Mouse (Mus musculus) testis, adult 2 months (tissue): Measurements from ENCODE around the gene Clmn. TPM values are rescaled to one million over a fixed set of nuclear protein-coding genes. Genes with fewer than 3 reads are reported as not detected.
A peak's percentile ranks its signal among the peaks of the same experiment; 100 is the strongest.

ENCODE experiments used
- H3K27ac ChIP-seq: fragments of 200-500 bp; 2 replicates; pipeline ENCODE4 v1.5.1; 2012; ENCODE audit warnings: low read depth, low read length; ENCODE audit not compliant: control insufficient read depth, insufficient read depth
- H3K27me3 ChIP-seq: fragments of 200-500 bp; 2 replicates; pipeline ENCODE4 v1.6.1; 2012; ENCODE audit warnings: mild to moderate bottlenecking, low read length, moderate library complexity; ENCODE audit not compliant: control insufficient read depth, insufficient read depth
- H3K36me3 ChIP-seq: fragments of 200-500 bp; 2 replicates; pipeline ENCODE4 v1.6.1; 2012; ENCODE audit warnings: mild to moderate bottlenecking, low read length; ENCODE audit not compliant: control insufficient read depth, insufficient read depth
- H3K4me1 ChIP-seq: fragments of 200-500 bp; 2 replicates; pipeline ENCODE4 v1.6.1; 2012; ENCODE audit warnings: low read length; ENCODE audit not compliant: control insufficient read depth, insufficient read depth
- H3K4me3 ChIP-seq: fragments of 200-500 bp; 2 replicates; pipeline ENCODE4 v1.5.1; 2012; ENCODE audit warnings: low read depth, mild to moderate bottlenecking, low read length, moderate library complexity, mixed read lengths; ENCODE audit not compliant: control insufficient read depth
- CTCF ChIP-seq: fragments of 200-500 bp; IDR thresholded peaks from 2 replicates; pipeline ENCODE4 v1.5.1; 2012; ENCODE audit warnings: low read depth, mild to moderate bottlenecking, inconsistent platforms, low read length, moderate library complexity; ENCODE audit not compliant: control insufficient read depth, insufficient read depth, insufficient replicate concordance
- POLR2A ChIP-seq: fragments of 200-500 bp; IDR thresholded peaks from 2 replicates; pipeline ENCODE4 v1.6.1; 2012; ENCODE audit warnings: low read depth, mild to moderate bottlenecking, inconsistent platforms, low read length, moderate library complexity; ENCODE audit not compliant: control insufficient read depth
- polyA plus RNA-seq: library from polyadenylated mRNA; depleted of rRNA; stranded (reverse); fragments of >200 nt; gene quantifications from 2 replicates; pipeline ENCODE4 v1.2.3, GENCODE M21; 2012

Clmn gene
- polyA plus RNA-seq, 1 experiment, result 119 TPM

DNA sequence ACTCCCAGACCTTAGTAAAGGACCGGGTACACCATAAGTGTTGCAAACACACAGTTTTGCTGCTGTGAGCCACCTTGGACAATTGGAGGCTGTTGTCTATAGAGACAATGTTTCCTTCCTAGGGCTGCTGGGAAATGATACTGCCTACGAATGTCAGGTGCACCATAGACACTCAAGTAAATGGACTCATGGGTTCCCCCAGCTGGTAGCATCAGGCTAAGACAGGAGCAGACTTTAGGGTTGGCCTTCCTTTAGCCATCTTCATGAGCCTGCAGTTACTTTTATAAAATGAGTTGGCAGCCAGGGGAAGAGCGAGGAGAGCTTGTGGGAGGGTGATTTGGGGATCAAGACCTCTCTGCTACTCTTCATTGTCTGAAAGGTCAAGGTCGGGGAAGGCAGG is 52.2 kb downstream of the Clmn start:
- no peaks in the 10 kb centered on the region for H3K36me3 ChIP-seq
- H3K27me3 ChIP-seq, result no peaks in the 10 kb centered on the region
- H3K27ac ChIP-seq, result no peak overlapping the region
- H3K4me3 ChIP-seq, result no peak overlapping the region
- TF ChIP-seq POLR2A, result no peak
- H3K4me1 ChIP-seq, result no peaks in the 10 kb centered on the region; the same call in 1 of the 2 replicates

DNA sequence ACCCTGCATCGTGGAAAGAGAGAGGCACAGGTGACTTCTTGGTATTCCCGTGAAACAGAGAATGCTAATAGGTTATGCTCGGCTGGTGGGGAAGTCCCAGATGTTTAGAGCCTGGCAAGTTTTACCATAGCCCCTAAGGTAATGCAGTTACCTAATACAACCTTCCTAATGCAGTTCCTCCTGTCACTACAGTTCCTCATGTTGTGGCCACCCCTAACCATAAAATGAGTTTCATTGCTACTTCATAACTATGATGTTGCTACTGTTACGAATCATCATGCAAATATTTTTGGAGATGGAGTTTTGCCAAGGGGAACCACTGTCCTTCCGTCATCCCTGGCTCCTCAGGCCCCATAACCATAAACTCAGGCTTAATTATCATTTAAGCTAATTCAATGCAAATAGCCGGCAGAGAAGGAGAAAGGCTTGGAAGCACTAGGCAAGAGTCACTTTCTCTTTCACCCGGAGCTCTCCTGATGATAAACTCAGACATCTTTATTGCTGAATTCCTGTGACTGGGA is 53.9 kb downstream of the Clmn start:
- no peaks in the 10 kb centered on the region for H3K27me3 ChIP-seq
- H3K4me3 ChIP-seq, result no peak overlapping the region
- no peak overlapping the region for H3K27ac ChIP-seq
- TF ChIP-seq POLR2A (no peak), CTCF (no peak)
- no peaks in the 10 kb centered on the region for H3K36me3 ChIP-seq
- H3K4me1 ChIP-seq, result no peaks in the 10 kb centered on the region; the same call in 1 of the 2 replicates

DNA sequence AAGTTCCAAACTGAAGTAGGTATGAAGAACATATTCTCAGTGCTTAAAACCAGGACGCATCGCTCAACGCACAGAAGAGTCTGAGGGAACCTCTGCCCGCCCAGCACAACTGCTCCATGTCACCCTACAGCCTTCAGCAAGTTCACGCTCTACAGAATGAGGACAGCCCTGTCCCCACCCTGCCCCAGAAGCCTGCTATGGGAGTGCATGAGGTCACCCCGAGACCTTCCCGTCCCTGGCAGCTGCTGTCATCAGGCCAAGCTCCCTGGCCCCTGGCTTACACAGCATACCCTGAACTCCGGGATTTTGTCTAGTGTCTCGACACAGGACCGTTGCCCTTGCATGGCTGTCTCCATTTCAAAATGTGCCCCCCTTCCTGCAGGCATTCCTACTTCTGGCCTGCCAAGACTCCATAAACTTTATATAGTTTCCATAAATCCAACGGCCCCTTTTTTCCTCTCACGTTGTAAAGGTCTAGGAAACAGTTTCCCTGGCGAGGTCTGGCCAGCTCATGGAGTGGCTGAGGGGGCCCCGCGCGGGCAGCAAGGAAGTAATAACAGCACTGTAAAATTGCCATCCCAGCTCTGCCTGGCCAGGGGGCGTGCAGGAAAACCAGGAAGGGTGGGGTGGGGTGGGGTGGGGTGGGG is 56.3 kb downstream of the Clmn start:
- TF ChIP-seq CTCF (no peak), POLR2A (no peak)
- H3K4me3 ChIP-seq, result no peak overlapping the region
- H3K27ac ChIP-seq, result no peak overlapping the region

DNA sequence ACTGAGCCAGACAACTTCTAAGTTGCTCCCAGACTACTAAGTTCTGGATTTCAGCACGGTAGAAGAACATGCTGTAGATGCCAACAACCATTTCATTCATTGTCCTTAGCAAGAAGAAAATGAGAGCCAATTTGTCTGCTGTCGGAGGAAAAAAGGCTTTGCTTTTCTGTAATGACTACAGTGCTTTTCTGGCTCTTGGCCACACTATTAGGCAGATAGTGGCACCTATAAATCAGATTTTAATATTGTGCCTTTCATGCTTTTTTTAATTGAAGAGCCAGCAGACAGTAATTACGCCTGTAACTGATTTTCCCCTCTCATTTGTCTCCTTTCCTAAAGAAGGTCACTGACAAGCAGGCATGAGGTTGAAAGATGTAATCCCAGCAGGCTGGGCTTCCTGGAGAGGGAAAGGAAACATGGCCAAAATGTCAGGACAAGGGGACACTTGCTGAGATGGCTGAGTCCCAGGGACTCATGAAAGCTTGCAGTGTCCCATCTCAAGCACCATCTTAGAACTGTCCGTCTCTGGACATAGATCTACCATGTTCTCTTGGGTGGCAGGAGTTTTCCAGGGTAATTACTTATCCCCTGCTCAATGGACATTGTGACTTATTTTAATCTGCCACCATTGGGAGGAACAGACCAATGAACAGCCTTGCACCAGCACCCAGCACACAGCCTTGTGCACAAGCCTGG is 58.0 kb downstream of the Clmn start:
- H3K4me1 ChIP-seq, result no peaks in the 10 kb centered on the region; the same call in 1 of the 2 replicates
- H3K27ac ChIP-seq, result no peak overlapping the region
- H3K4me3 ChIP-seq, result no peak overlapping the region

More for the DNA sequence above, 56.3 kb downstream of the Clmn start:
- Histone ChIP-seq H3K4me1 (no peaks in the 10 kb centered on the region; the same call in 1 of the 2 replicates), H3K36me3 (no peaks in the 10 kb centered on the region), H3K27me3 (no peaks in the 10 kb centered on the region)

DNA sequence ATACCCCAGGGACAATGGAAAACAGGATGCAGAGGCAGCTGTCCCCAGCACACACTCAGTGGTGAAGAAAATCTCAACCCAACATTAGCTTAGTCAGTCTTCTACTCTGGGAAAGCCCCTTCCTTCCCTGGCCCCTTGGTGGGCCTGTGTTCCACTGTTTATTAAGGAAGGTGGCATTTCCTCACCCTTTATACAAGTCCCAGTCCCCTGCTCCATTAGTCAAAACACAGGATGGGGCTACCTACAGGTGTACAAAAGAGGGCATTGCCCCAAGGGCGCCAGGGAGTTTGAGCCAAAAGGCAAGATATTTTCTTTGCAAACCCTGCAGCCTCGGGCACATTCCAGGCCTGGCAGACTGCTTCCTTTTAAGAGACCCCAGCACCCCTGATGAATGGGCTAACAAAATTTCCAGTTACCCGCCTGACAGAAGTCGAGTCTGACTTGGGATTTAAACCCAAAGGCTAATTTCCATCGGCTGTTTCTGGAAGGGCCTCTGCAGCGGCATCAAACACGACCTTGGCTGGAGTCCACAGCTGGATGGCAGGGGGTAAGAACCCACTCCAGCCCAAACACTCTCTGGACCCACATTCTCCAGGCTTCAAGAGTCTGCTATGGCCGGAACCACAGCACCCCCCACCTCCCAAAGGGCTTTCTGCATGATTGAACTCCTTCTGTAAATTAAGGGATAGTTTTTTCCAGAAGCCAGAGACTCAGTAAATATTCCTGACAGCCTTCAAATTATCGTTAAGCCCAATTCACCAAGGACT is 63.2 kb downstream of the Clmn start:
- H3K27me3 ChIP-seq, result no peaks in the 10 kb centered on the region
- no peak overlapping the region for H3K4me3 ChIP-seq
- no peaks in the 10 kb centered on the region; the same call in 1 of the 2 replicates for H3K4me1 ChIP-seq
- H3K36me3 ChIP-seq, result no peaks in the 10 kb centered on the region
- H3K27ac ChIP-seq, result no peak overlapping the region
- TF ChIP-seq POLR2A (no peak), CTCF (no peak)

More for the DNA sequence above, 58.0 kb downstream of the Clmn start:
- no peak for TF ChIP-seq POLR2A
- TF ChIP-seq CTCF, result no peak
- no peaks in the 10 kb centered on the region for H3K36me3 ChIP-seq
- no peaks in the 10 kb centered on the region for H3K27me3 ChIP-seq

DNA sequence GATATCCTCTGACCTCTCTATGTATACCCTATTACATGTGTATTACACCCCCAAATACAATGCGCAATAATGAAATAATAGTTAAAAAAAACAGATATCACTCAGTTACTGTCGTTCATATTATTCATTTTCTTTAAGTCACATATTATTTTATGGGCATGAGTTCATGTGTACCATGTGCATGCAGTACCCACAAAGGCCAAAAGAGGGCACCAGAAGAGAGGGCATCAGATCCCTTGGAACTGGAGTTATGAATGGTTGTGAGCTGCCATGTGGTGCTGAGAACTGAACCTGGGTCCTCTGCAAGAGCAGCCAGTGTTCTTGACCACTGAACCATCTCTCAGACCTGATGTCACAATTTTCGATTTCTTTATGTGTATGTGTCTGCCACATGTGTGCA is 65.5 kb downstream of the Clmn start:
- H3K27me3 ChIP-seq, result no peaks in the 10 kb centered on the region
- H3K4me3 ChIP-seq, result no peak overlapping the region
- no peaks in the 10 kb centered on the region; the same call in 1 of the 2 replicates for H3K4me1 ChIP-seq
- no peak for TF ChIP-seq POLR2A
- TF ChIP-seq CTCF, result peak; percentile 36; the same call in 1 of the 2 replicates
- no peak overlapping the region for H3K27ac ChIP-seq
- no peaks in the 10 kb centered on the region for H3K36me3 ChIP-seq

DNA sequence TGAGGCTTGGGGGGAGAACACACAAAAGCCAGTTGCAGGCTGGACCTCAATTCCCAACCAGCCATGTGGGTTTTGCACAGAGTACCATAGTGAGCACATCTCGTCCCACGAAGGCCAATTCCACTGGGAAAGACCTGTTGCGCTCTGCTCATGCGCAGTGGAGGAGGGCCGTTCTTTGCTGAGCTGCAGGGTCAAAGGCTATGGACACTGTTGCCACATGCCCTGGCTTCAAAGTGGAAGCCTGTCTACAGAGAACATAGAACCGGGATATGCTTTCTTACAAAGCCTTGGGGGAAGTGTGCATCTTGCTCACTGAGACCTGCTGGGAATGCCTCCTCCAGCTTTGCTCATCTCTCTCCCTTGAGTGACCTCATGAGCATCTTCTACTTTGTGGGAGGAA is 67.0 kb downstream of the Clmn start:
- no peaks in the 10 kb centered on the region for H3K27me3 ChIP-seq
- H3K36me3 ChIP-seq, result no peaks in the 10 kb centered on the region
- no peak overlapping the region for H3K27ac ChIP-seq
- H3K4me3 ChIP-seq, result no peak overlapping the region
- TF ChIP-seq CTCF (no peak), POLR2A (no peak)
- H3K4me1 ChIP-seq, result no peaks in the 10 kb centered on the region; the same call in 1 of the 2 replicates
